Mouse (Mus musculus) frontal cortex, postnatal 36 days (tissue): Measurements from ENCODE around the gene Zfp42.
"Not testable (repeated sequence)": the region's sequence is repeated elsewhere in the genome, so short reads cannot be mapped to it uniquely, and the experiment has no call there.

Experiments
- DNase-seq, 2 experiments: peaks; one replicate each; pipeline ENCODE4 v3.0.0; 2022; ENCODE audit warnings: low spot score in 2 of 2

Gene Zfp42

GRCm38 (mm10) chr8:43306896-43307295 lies at the start of gene Zfp42:
Zfp42 (minus strand) TSS chr8:43306980.
- DNase-seq, result no peak

DNA sequence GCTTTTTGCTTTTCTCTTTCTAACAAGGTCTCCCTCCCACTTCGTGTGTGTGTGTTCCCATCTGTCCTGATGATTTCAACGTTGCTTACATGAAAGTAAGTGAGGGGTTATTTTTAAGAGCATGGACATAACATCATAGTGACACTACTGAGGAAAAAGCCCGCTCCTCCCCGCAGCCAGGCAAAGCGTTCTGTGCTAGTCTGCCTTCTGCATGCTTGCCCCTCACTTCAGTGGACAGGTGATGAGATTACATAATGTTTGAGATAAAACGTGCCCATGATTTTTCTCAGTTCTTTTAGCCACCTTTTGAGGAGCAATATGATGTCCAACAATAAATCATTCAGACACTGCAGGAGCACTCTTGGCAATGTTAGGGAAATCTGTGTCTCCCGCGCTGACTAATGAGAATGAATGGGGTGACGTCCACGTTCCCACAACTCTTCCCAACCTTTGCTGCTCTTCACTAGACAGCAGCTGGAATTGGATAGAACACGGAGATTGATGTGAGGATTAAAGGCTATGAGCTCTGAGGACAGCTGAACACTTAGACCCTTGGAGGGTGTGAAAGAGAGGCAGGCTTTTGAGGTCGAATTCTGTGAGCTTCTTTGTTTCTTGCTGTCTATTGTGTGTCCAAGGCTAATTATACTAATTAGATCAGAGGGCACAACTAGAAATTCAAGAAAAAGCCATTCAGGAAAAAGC lies 49.4 kb upstream of the Zfp42 start:
- DNase-seq, result peak in 1 of 2 experiments; percentile 1

DNA sequence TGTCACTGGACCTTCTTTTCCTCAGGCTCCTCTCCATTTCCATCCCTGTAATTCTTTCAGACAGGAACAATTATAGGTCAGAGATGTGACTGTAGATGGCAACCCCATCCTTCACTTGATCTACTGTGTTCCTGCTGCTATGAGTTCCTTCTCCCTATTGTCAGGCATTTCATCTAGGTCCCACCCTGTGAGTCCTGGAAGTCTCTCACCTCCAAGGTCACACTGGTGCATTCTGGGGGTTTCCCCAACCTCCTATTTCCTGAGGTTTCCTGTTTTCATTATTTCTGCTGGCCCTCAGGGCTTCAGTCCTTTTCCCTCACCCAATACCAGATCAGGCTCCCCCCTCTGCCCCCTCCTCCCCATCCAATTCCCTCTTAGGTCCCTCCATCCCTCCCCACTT lies 45.5 kb upstream of the Zfp42 start:
- not testable (repeated sequence) for DNase-seq

- DNase-seq, result no peak
Measured at GRCm38 (mm10) chr8:43338555-43338954, 31.8 kb upstream of the Zfp42 start.

DNA sequence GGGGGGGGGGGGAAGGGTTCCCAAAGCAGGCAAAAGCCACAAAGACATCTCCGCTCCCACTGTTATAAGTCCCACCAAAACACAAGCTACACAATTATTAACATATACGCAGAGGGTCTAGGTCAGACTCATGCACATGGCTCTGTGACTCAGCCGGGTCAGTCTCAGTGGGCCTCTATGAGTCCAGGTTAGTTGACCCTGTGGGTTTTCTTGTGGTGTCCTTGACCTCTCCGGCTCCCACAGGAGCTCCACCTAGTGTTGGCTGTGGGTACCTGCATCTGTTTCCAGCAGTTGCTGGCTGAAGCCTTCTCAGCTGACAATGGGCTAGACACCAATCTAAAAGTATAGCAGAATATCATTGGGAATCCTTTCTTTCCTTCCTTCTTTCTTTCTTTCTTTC lies 26.7 kb upstream of the Zfp42 start:
- DNase-seq, result peak; percentile 2 to 3

- no peak for DNase-seq
Measured at GRCm38 (mm10) chr8:43331657-43332056, 24.9 kb upstream of the Zfp42 start.

- DNase-seq, result no peak
Measured at GRCm38 (mm10) chr8:43329913-43330705, 23.3 kb upstream of the Zfp42 start.

GRCm38 (mm10) chr8:43328666-43329065 lies 21.9 kb upstream of the Zfp42 start:
- DNase-seq, result no peak

DNA sequence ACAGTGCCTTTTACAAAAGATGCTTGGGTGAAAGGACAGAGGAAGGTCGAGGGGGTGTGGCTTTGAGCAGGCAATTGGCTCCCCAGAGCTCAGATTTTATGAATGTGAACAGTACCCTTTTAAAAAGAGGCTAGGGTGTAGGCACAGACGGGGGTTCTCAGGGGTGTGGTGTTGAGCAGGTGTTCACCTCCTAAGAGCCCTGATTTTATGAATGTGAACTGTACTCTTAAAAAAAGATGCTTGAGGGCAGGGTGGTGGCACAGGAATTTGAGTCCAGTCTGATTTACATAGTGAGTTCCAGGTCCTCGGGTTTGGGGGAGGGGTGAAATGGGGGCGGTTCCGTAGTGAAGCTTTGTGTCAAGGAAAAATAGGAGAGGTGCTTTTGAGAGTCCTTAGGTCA lies 14.0 kb upstream of the Zfp42 start:
- DNase-seq, result no peak

- no peak for DNase-seq
Measured at GRCm38 (mm10) chr8:43308213-43308612, 1.4 kb upstream of the Zfp42 start.

DNA sequence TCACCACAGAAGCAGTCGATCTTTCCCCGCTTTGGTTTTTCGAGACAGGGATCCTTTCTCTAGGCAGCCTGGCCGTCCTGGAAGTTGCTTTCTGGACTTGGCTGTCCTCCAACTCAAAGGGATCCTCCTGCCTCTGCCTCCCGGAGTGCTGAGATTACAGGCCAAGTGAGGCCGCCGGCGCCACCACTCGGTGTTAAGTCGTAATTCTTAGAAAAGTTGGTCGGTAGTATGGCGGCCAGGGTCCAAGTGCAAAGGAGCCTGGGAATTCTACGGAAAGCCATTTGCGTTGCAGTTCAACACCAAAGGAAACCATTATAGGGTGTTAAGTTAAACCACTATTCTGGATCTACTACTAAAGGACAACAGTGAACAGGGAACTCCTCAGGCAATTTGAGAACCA lies 1.1 kb downstream of the Zfp42 start:
- no peak for DNase-seq

DNA sequence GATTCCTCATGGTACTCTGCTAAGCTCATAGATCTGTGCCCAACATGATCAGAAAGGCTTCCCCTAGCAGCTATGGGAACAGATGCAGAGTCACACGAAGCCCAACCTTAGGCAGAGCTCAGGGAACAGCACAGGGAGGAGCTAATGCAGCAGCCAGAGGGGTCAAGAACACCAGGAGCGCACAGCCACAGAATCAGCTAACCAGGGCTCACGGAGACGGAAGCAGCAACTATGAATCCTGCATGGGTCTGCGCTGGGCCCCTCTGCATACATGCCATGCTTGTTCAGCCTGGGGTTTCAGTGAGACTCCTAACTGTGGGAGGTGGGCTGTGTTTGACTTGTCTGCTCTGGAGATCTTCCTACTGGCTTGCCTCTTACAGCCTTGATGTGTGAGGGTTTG lies 7.0 kb downstream of the Zfp42 start:
- no peak for DNase-seq

GRCm38 (mm10) chr8:43295826-43296225 lies 11.0 kb downstream of the Zfp42 start:
- no peak for DNase-seq

DNA sequence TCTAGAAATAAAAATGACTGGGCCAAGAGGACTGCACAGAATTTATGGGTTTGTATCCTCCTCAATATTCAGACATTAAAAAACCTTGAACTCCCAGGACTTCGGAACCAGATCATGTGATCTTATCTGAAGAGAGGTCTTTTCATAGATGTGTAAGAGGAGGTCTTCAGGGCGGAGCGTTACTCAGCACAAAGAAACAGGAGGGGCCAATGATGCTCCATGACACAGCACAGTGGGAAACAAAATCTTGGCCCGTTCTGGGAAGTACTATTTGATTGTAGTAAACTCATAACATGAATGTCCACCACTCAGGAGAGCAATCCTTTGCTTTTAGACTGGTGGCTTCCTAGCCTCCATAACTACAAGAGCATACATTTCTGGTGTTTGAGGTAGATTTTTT lies 12.6 kb downstream of the Zfp42 start:
- DNase-seq, result no peak

GRCm38 (mm10) chr8:43290424-43291111 lies 16.2 kb downstream of the Zfp42 start:
- DNase-seq, result no peak

- DNase-seq, result no peak
Measured at GRCm38 (mm10) chr8:43289781-43290180, 17.0 kb downstream of the Zfp42 start.

DNA sequence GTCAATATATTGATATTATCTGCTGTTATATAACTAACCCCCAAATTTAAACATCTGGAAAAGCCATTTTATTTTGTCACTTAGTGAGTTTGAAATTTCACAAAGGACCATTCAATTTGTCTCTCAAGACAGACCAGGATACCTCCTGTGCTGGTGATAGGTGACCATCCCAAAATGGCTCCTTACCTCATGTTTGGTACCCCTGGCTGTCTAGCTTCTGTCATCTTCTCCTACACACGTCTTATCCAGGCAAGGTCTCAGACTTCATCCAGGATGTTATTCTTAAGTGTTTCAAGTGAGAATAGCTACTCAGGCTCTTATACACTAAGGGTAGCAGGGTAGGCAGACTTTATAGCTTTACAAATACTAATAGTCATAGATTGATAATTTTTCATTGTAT lies 17.9 kb downstream of the Zfp42 start:
- no peak for DNase-seq

- no peak for DNase-seq
Measured at GRCm38 (mm10) chr8:43287456-43287855, 19.3 kb downstream of the Zfp42 start.

DNA sequence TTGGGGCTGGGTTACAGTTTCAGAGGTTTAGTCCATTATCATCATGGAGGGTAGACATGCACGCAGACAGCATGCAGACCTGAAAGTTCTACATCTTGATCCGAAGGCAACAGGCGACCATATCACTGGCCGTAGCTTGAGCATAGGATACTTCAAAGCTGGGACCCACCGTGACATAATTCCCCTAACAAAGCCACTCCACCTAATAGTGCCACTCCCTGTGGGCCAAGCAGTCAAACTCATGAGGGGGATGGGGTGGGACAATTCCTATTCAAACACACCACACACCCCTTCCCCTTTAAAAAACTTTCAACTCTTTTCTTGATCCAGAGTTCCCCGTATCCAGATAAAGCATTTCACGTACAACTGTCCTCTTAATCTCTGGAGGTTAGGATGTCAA lies 23.5 kb downstream of the Zfp42 start:
- no peak for DNase-seq

- no peak for DNase-seq
Measured at GRCm38 (mm10) chr8:43278397-43278796, 28.4 kb downstream of the Zfp42 start.

DNA sequence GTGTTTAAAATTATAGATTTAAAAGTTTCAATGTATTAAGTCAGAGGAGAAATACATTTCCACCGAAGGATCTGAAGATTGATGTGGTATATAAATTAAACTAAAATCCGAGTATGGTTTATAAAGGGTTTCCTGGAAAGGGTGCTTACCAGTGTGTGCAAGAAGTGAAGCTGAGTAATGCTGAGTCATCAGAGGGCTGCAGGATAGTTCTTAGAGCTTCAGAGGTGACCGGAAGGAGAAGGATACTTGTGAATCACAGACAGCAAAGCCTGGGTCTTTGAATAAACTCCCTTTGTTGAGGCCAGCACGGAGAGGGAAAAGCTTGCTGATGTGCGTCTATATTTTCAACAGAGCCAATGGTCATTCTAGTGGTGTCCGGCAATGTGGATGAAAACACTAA lies 45.8 kb downstream of the Zfp42 start:
- DNase-seq, result no peak

DNA sequence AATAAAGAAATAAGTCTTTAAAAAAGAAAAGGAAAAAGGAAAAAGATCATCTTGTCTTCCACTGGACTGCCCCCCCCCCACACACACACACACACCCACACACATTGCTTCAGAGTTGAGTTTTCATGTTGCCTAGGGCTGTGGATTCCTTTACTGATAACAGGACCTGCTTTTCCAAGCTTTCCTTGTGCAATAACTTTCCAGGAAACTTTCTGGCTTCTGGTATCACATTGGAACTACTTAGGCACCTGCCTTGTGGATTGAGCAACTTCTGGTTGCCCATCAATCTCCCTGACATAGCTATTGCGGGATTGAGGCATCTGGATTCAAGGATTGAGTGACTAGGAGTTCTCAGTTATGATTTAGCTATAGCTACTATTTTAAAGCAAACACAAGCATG lies 48.9 kb downstream of the Zfp42 start:
- no peak for DNase-seq

GRCm38 (mm10) chr8:43255695-43256094 lies 51.1 kb downstream of the Zfp42 start:
- no peak for DNase-seq
